In genomic region chr10:67979401-67980157, GRCm38 (mm10) we compare ENCODE assay signal across 8 mouse cellular contexts. TPM values are rescaled to one million over a fixed set of nuclear protein-coding genes. Genes with fewer than 3 reads are reported as not detected.
DNase-seq lines count a peak whose midpoint lies in the region; ATAC-seq and TF ChIP-seq lines count a peak whose summit lies in the region.

Rtkn2 (plus strand) TSS chr10:67979570.

- under 1% methylated on average over 57 of the region's 57 CpGs for WGBS in forebrain, embryonic 11.5 days
- WGBS in heart, embryonic 16.5 days: under 1% methylated on average over 57 of the region's 57 CpGs
- WGBS in liver, embryonic 15.5 days (ENCODE audit: insufficient replicate concordance): under 1% methylated on average over 57 of the region's 57 CpGs
- WGBS in neural tube, embryonic 11.5 days: under 1% methylated on average over 54 of the region's 57 CpGs
- under 1% methylated on average over 57 of the region's 57 CpGs for WGBS in stomach, embryonic 16.5 days

- no peaks in the 10 kb centered on the region for H3K9me3 ChIP-seq in E14TG2a.4 (ENCODE audit: low read length)
- no peaks in the 10 kb centered on the region for H3K9me3 ChIP-seq in forebrain, embryonic 11.5 days (ENCODE audit: control insufficient read depth, low read length)
- H3K9me3 ChIP-seq in heart, embryonic 16.5 days (replicated peaks; ENCODE audit: control insufficient read depth, low read length): no peaks in the 10 kb centered on the region
- no peaks in the 10 kb centered on the region for H3K9me3 ChIP-seq in liver, embryonic 15.5 days (replicated peaks)
- H3K9me3 ChIP-seq in neural tube, embryonic 11.5 days (ENCODE audit: control insufficient read depth, low read length): no peaks in the 10 kb centered on the region
- H3K9me3 ChIP-seq in stomach, embryonic 16.5 days (replicated peaks; ENCODE audit: control insufficient read depth, low read length): no peaks in the 10 kb centered on the region

- H3K4me3 ChIP-seq in E14TG2a.4 (replicated peaks; ENCODE audit: low read length): peak within 1 kb of the TSS; percentile 96
- H3K4me3 ChIP-seq in forebrain, embryonic 11.5 days (ENCODE audit: low read depth, low read length): peak within 1 kb of the TSS; percentile 76
- peak within 1 kb of the TSS; percentile 88 for H3K4me3 ChIP-seq in heart, embryonic 16.5 days (ENCODE audit: low read length)
- H3K4me3 ChIP-seq in liver, embryonic 15.5 days (replicated peaks): peak within 1 kb of the TSS; percentile 65
- H3K4me3 ChIP-seq in neural tube, embryonic 11.5 days (ENCODE audit: low read depth, low read length): peak within 1 kb of the TSS; percentile 69
- H3K4me3 ChIP-seq in stomach, embryonic 16.5 days (replicated peaks; ENCODE audit: low read length): peak within 1 kb of the TSS; percentile 83

- H3K4me1 ChIP-seq in E14TG2a.4 (replicated peaks; ENCODE audit: low read depth, low read length): peaks cover 17% of the 10 kb centered on the region
- H3K4me1 ChIP-seq in forebrain, embryonic 11.5 days (replicated peaks; ENCODE audit: control insufficient read depth, insufficient read depth, low read length): no peaks in the 10 kb centered on the region
- H3K4me1 ChIP-seq in heart, embryonic 16.5 days (ENCODE audit: control insufficient read depth, insufficient read depth, low read length): peaks cover 2% of the 10 kb centered on the region
- peaks cover 14% of the 10 kb centered on the region for H3K4me1 ChIP-seq in liver, embryonic 15.5 days (replicated peaks)
- H3K4me1 ChIP-seq in neural tube, embryonic 11.5 days (ENCODE audit: control insufficient read depth, insufficient read depth, low read length): no peaks in the 10 kb centered on the region
- H3K4me1 ChIP-seq in stomach, embryonic 16.5 days (ENCODE audit: control insufficient read depth, insufficient read depth, low read length): no peaks in the 10 kb centered on the region

- H3K36me3 ChIP-seq in E14TG2a.4 (ENCODE audit: insufficient read depth, low read length): 0 out of 2 replicates have a peak, but pooled peaks cover 16% of the 10 kb centered on the region
- no peaks in the 10 kb centered on the region; the same call in 1 of the 2 replicates for H3K36me3 ChIP-seq in forebrain, embryonic 11.5 days (ENCODE audit: control insufficient read depth, insufficient read depth, low read length)
- H3K36me3 ChIP-seq in heart, embryonic 16.5 days (ENCODE audit: control insufficient read depth, insufficient read depth): no peaks in the 10 kb centered on the region
- H3K36me3 ChIP-seq in liver, embryonic 15.5 days (replicated peaks): no peaks in the 10 kb centered on the region
- no peaks in the 10 kb centered on the region for H3K36me3 ChIP-seq in neural tube, embryonic 11.5 days (ENCODE audit: control insufficient read depth, insufficient read depth, low read length)
- H3K36me3 ChIP-seq in stomach, embryonic 16.5 days (ENCODE audit: control insufficient read depth, insufficient read depth, low read length): no peaks in the 10 kb centered on the region

- no peaks in the 10 kb centered on the region for H3K27me3 ChIP-seq in E14TG2a.4 (ENCODE audit: insufficient read depth, low read length)
- no peaks in the 10 kb centered on the region for H3K27me3 ChIP-seq in forebrain, embryonic 11.5 days (ENCODE audit: control insufficient read depth, insufficient read depth, low read length)
- no peaks in the 10 kb centered on the region for H3K27me3 ChIP-seq in heart, embryonic 16.5 days (ENCODE audit: control insufficient read depth, insufficient read depth, low read length)
- no peaks in the 10 kb centered on the region for H3K27me3 ChIP-seq in liver, embryonic 15.5 days
- H3K27me3 ChIP-seq in neural tube, embryonic 11.5 days (ENCODE audit: control insufficient read depth, insufficient read depth, low read length): no peaks in the 10 kb centered on the region
- no peaks in the 10 kb centered on the region for H3K27me3 ChIP-seq in stomach, embryonic 16.5 days (ENCODE audit: control insufficient read depth, insufficient read depth, low read length)

- no peak for TF ChIP-seq CTCF in E14TG2a.4 (conservative IDR thresholded peaks at IDR 0.05; ENCODE audit: low read length)

- H3K4me2 ChIP-seq in forebrain, embryonic 11.5 days (ENCODE audit: low read depth, low read length, severe bottlenecking): peak within 1 kb of the TSS; percentile 78
- peak within 1 kb of the TSS; percentile 96 for H3K4me2 ChIP-seq in heart, embryonic 16.5 days (ENCODE audit: low read depth, low read length)
- peak within 1 kb of the TSS; percentile 87 for H3K4me2 ChIP-seq in liver, embryonic 15.5 days
- peak within 1 kb of the TSS; percentile 92 for H3K4me2 ChIP-seq in neural tube, embryonic 11.5 days (ENCODE audit: low read depth)
- H3K4me2 ChIP-seq in stomach, embryonic 16.5 days (ENCODE audit: low read depth, low read length): peak within 1 kb of the TSS; percentile 97

- peak; percentile 99 for ATAC-seq in forebrain, embryonic 11.5 days (replicated peaks; ENCODE audit: low FRiP score)
- peak; percentile 97 for ATAC-seq in heart, embryonic 16.5 days (replicated peaks; ENCODE audit: extremely low read depth, insufficient read depth, low FRiP score)
- ATAC-seq in liver, embryonic 15.5 days (ENCODE audit: insufficient read depth): peak; percentile 88
- ATAC-seq in neural tube, embryonic 11.5 days (ENCODE audit: insufficient read depth, low FRiP score, low TSS enrichment): peak; percentile 95
- ATAC-seq in stomach, embryonic 16.5 days (ENCODE audit: insufficient read depth, low FRiP score): peak; percentile 96

- peak; percentile 74 for DNase-seq in c-Kit-positive CD71-positive TER-119-negative erythroid progenitor cells, embryonic 14.5 days (ENCODE audit: low read depth)
- DNase-seq in forebrain, embryonic 11.5 days (ENCODE audit: low spot score): peak; percentile 99
- peak; percentile 92 to 93 for DNase-seq in kidney, postnatal 25 days
- peak; percentile 95 for DNase-seq in neural tube, embryonic 11.5 days (ENCODE audit: low spot score)

- peak within 1 kb of the TSS; percentile 76 for H3K27ac ChIP-seq in forebrain, embryonic 11.5 days (ENCODE audit: low read depth, low read length)
- H3K27ac ChIP-seq in heart, embryonic 16.5 days (ENCODE audit: low read length): peak within 1 kb of the TSS; percentile 54
- no peak within 1 kb of the TSS for H3K27ac ChIP-seq in liver, embryonic 15.5 days (replicated peaks)
- H3K27ac ChIP-seq in neural tube, embryonic 11.5 days (ENCODE audit: low read depth, low read length): peak within 1 kb of the TSS; percentile 50; the same call in 1 of the 2 replicates
- peak within 1 kb of the TSS; percentile 49; the same call in 1 of the 2 replicates for H3K27ac ChIP-seq in stomach, embryonic 16.5 days (ENCODE audit: low read length)

- peak within 1 kb of the TSS; percentile 89 for H3K9ac ChIP-seq in forebrain, embryonic 11.5 days (ENCODE audit: low read length)
- peak within 1 kb of the TSS; percentile 83 for H3K9ac ChIP-seq in heart, embryonic 16.5 days (ENCODE audit: low read length)
- peak within 1 kb of the TSS; percentile 48 for H3K9ac ChIP-seq in liver, embryonic 15.5 days
- H3K9ac ChIP-seq in neural tube, embryonic 11.5 days (ENCODE audit: low read length): peak within 1 kb of the TSS; percentile 72
- H3K9ac ChIP-seq in stomach, embryonic 16.5 days (ENCODE audit: low read length): peak within 1 kb of the TSS; percentile 77

RNA-seq across cellular contexts. Expression of gene Rtkn2, which starts in this region (rescaled TPM):
- polyA plus RNA-seq in forebrain, embryonic 11.5 days (2014; fragmentation: Nextera tagmentation; extraction: Ambion mirVana): 28.5 and 30.4 TPM in 2 replicates
- polyA plus RNA-seq in heart, embryonic 16.5 days (2015; fragmentation: Nextera tagmentation; extraction: Ambion mirVana): 7.2 and 8.0 TPM in 2 replicates
- polyA plus RNA-seq in liver, embryonic 15.5 days (2015; fragmentation: Nextera tagmentation; extraction: Ambion mirVana): 1.3 TPM in 2 replicates
- 15.1 and 16.6 TPM in 2 replicates for polyA plus RNA-seq in neural tube, embryonic 11.5 days (2014; fragmentation: Nextera tagmentation; extraction: Ambion mirVana)
- 6.5 and 6.9 TPM in 2 replicates for polyA plus RNA-seq in stomach, embryonic 16.5 days (2015; fragmentation: Nextera tagmentation; extraction: Ambion mirVana)
